Mouse (Mus musculus) olfactory bulb, adult 2 months (tissue): ENCODE measurements at regions not wholly inside any gene's neighbourhood (a gene's known extent, or its start where the extent isn't known, plus 50 kb on each side); places are given as distances from the start of the nearest gene placed in this dataset.
"Not testable (repeated sequence)": the region's sequence is repeated elsewhere in the genome, so short reads cannot be mapped to it uniquely, and the experiment has no call there.

Experiments used
- H3K27ac ChIP-seq: fragments of 200-500 bp; 2 replicates; pipeline ENCODE4 v1.5.1; 2012; ENCODE audit warnings: low read depth, low read length; ENCODE audit not compliant: insufficient read depth
- H3K4me1 ChIP-seq: fragments of 200-500 bp; 2 replicates; pipeline ENCODE4 v1.6.1; 2012; ENCODE audit warnings: low read length; ENCODE audit not compliant: control insufficient read depth, insufficient read depth
- H3K4me3 ChIP-seq: fragments of 200-500 bp; 2 replicates; pipeline ENCODE4 v1.5.1; 2012; ENCODE audit warnings: mild to moderate bottlenecking, low read depth, low read length, moderate library complexity; ENCODE audit not compliant: insufficient read depth
- CTCF ChIP-seq: fragments of 200-500 bp; IDR thresholded peaks from 2 replicates; pipeline ENCODE4 v1.5.1; 2012; ENCODE audit warnings: low read depth, mild to moderate bottlenecking, low read length, moderate library complexity; ENCODE audit not compliant: insufficient read depth
- POLR2A ChIP-seq: fragments of 200-500 bp; IDR thresholded peaks from 2 replicates; pipeline ENCODE4 v1.6.1; 2012; ENCODE audit warnings: mild to moderate bottlenecking, low read depth, low read length, moderate library complexity; ENCODE audit not compliant: insufficient read depth
- WGBS: fragments of 180-500 bp; shearing (Covaris S2); methylation state at CpG from one replicate; pipeline ENCODE4 v1.1.7; 2018; 5-methylcytosine and 5-hydroxymethylcytosine counted together

DNA sequence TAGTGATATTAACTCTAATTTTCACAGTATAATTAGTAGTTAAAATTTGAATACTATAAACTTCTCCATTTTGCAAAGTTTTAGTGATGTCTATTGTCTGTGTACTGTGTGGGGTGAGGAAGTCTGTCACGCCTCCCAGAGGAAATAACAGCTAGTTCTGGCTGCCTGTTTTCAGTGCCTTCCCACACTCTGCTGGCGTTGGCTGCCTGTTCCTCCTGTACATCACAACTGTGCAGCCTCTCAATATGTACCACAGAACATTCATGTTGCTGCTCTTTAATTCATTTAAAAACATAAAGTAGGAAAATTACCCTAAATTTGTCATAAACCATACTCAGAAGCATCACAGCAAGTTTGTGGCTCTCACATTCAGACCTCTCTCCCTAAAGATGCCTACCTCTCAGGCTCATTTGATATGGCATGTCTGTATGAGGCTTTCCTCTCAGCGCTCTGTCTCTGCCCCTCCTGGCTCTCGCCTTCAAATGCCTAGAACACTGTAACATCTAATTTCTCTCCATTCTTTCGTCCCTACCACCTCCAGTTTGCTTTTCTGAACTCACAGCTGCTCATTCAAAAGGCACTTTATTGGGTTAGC lies 239.7 kb upstream of the Zic4 start:
- TF ChIP-seq CTCF (no peak), POLR2A (no peak)
- peak overlapping the region; percentile 59 for H3K27ac ChIP-seq
- WGBS = 29% methylated on average over 5 of the region's 5 CpGs

GRCm38 (mm10) chr9:91123208-91123607 lies 239.0 kb upstream of the Zic4 start:
- no peak overlapping the region for H3K4me3 ChIP-seq
- no peak for TF ChIP-seq POLR2A
- no peak for TF ChIP-seq CTCF

More for the DNA sequence above, 239.7 kb upstream of the Zic4 start:
- H3K4me1 ChIP-seq = peaks cover 2% of the 10 kb centered on the region; the same call in 1 of the 2 replicates
- H3K4me3 ChIP-seq = no peak overlapping the region

DNA sequence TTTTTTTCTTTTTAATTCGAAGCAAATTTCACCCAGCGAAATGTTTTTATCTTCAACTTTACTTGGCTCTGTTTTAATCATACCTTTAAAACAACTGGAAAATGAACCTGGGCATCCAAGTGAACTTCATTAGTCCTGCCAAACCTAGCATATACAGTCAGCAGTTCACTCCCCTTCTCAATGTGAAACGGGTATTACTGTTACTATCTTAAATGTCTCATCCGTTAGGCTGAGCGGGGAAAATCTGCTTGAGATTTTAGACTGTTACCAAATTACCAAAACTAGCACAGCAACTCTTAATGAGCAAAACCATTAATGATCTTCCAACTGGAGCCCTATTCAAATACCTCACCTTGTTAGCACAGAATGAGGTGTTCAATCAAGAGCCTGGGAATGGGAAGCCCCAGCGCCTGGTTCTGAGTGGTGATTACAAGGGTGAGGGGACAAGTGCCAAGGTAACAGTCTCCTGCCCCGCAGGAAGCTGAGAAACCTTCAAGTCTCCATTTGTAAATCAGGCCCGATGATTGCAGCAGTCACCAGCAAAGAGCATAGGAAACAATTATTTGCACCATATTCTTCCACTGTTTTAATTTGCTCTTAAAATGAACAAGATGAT lies 235.5 kb upstream of the Zic4 start:
- TF ChIP-seq CTCF = no peak
- TF ChIP-seq POLR2A = no peak
- H3K4me1 ChIP-seq = peaks cover 2% of the 10 kb centered on the region; the same call in 1 of the 2 replicates
- no peak overlapping the region for H3K4me3 ChIP-seq
- H3K27ac ChIP-seq = no peak overlapping the region
- 63% methylated on average over 8 of the region's 8 CpGs for WGBS

More at GRCm38 (mm10) chr9:91123208-91123607, 239.0 kb upstream of the Zic4 start:
- 86% methylated on average over 7 of the region's 7 CpGs for WGBS
- Histone ChIP-seq H3K27ac (peak overlapping the region; percentile 93), H3K4me1 (peaks cover 2% of the 10 kb centered on the region; the same call in 1 of the 2 replicates)

GRCm38 (mm10) chr9:91128491-91128890 lies 233.7 kb upstream of the Zic4 start:
- not testable (repeated sequence) for H3K4me3 ChIP-seq, H3K27ac ChIP-seq, H3K4me1 ChIP-seq
- 44% methylated on average over 2 of the region's 2 CpGs for WGBS

- WGBS = 83% methylated on average over 13 of the region's 13 CpGs
Measured at GRCm38 (mm10) chr9:91130111-91130720, 232.0 kb upstream of the Zic4 start.

DNA sequence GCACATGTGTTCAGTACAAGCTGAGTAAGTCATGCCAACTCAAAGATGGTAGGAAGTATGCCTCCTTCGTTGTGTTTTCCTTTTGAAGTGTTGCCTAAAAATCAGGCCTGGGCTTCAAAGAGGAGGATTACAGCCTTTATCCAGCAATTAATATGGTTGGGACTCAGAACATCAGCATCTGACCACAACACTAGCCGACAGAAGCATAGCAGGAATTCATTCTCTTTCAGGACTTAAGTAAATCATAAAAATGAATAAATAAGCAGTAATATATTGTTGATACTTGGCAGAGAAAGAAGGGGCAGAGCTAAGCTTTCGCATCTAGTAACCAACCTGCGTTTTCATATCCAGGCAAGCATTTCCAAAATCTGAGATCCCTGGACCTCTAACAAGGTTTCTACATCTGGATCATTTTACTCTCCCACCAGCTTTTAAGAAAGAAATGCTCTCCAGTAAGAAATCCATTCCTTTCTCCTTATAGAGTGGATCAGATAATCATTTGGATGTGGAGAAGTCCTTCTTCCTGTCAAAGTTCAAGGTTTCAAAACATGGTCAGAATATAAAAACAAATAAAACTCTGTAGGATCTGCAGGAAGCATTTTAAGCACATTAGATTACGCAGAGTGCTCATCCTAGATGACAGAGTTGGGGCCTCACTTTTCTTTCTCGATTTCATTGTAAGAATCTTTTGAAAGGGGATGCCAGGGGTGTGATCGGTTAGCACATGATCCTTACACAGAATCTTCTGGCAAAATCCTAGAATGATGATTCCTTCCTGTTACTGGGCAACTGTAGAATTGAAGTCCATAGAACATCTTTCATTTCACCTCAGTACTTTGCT lies 230.6 kb upstream of the Zic4 start:
- 71% methylated on average over 7 of the region's 7 CpGs for WGBS
- no peak overlapping the region for H3K27ac ChIP-seq

More at GRCm38 (mm10) chr9:91130111-91130720, 232.0 kb upstream of the Zic4 start:
- TF ChIP-seq CTCF (no peak), POLR2A (no peak)
- Histone ChIP-seq H3K27ac (no peak overlapping the region), H3K4me3 (no peak overlapping the region), H3K4me1 (0 out of 2 replicates have a peak, but pooled peaks cover 3% of the 10 kb centered on the region)

DNA sequence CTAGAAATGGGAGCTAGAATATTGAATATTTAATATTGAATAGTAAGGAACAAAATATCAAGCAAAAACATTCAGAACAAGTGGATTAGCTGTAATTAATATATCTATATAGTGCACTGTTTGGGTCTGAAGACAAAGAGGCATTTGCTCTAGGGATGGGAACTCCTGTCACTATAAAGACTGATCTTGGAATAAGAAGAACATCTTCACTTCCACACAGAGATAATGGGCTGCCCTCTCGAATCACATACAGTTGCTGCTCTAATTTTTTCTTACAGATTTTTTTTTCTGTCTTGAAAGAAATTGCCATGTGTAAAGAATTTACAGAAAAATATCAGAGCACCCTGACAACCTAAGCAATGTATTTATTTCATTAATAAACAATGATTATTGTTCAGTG lies 229.7 kb upstream of the Zic4 start:
- no peak for TF ChIP-seq POLR2A
- no peak for TF ChIP-seq CTCF

More for the DNA sequence above, 230.6 kb upstream of the Zic4 start:
- Histone ChIP-seq H3K4me3 (no peak overlapping the region), H3K4me1 (0 out of 2 replicates have a peak, but pooled peaks cover 3% of the 10 kb centered on the region)
- TF ChIP-seq CTCF (no peak), POLR2A (no peak)

GRCm38 (mm10) chr9:91133256-91133920 lies 228.8 kb upstream of the Zic4 start:
- 0 out of 2 replicates have a peak, but pooled peaks cover 3% of the 10 kb centered on the region for H3K4me1 ChIP-seq
- TF ChIP-seq POLR2A = no peak
- no peak for TF ChIP-seq CTCF
- H3K27ac ChIP-seq = no peak overlapping the region
- no peak overlapping the region for H3K4me3 ChIP-seq
- 64% methylated on average over 3 of the region's 3 CpGs for WGBS

More for the DNA sequence above, 229.7 kb upstream of the Zic4 start:
- WGBS = 75% methylated on average over 1 of the region's 1 CpGs
- Histone ChIP-seq H3K4me1 (0 out of 2 replicates have a peak, but pooled peaks cover 3% of the 10 kb centered on the region), H3K4me3 (no peak overlapping the region), H3K27ac (no peak overlapping the region)
